Mouse (Mus musculus) embryonic facial prominence, embryonic 12.5 days (tissue): ENCODE measurements at regions not wholly inside any gene's neighbourhood (a gene's known extent, or its start where the extent isn't known, plus 50 kb on each side); places are given as distances from the start of the nearest gene placed in this dataset.

ENCODE experiments used
- ATAC-seq: fragments of 200-750 bp; cut with Nextera tagmentation; 2 replicates; pipeline ENCODE4 v1.8.0; 2017; ENCODE audit not compliant: insufficient number of reproducible peaks, insufficient read depth, low FRiP score, low TSS enrichment
- H3K27ac ChIP-seq: fragments of 300-500 bp; sonication (generic); 2 replicates; pipeline ENCODE4 v1.5.1; 2016; ENCODE audit warnings: mild to moderate bottlenecking
- H3K27me3 ChIP-seq: fragments of 300-500 bp; sonication (generic); 2 replicates; pipeline ENCODE4 v1.6.1; 2016; ENCODE audit warnings: mild to moderate bottlenecking, moderate library complexity
- H3K36me3 ChIP-seq: fragments of 300-500 bp; sonication (generic); 2 replicates; pipeline ENCODE4 v1.6.1; 2016; ENCODE audit warnings: mild to moderate bottlenecking
- H3K4me1 ChIP-seq: fragments of 300-500 bp; sonication (generic); 2 replicates; pipeline ENCODE4 v1.6.1; 2016
- H3K4me2 ChIP-seq: fragments of 300-500 bp; sonication (generic); replicated peaks from 2 replicates; pipeline ENCODE4 v1.6.1; 2016; ENCODE audit warnings: mild to moderate bottlenecking, moderate library complexity
- H3K4me3 ChIP-seq: fragments of 300-500 bp; sonication (generic); 2 replicates; pipeline ENCODE4 v1.5.1; 2016; ENCODE audit warnings: mild to moderate bottlenecking
- H3K9ac ChIP-seq: fragments of 300-500 bp; sonication (generic); 2 replicates; pipeline ENCODE4 v1.6.1; 2016; ENCODE audit warnings: mild to moderate bottlenecking, moderate library complexity
- H3K9me3 ChIP-seq: fragments of 300-500 bp; sonication (generic); 2 replicates; pipeline ENCODE4 v1.6.1; 2016; ENCODE audit warnings: mild to moderate bottlenecking, moderate library complexity
- WGBS: fragments of 180-500 bp; shearing (Covaris S2); methylation state at CpG from one replicate; pipeline ENCODE4 v1.1.7; 2016; 5-methylcytosine and 5-hydroxymethylcytosine counted together

GRCm38 (mm10) chr4:87386271-87386670 is 156.0 kb upstream of the Slc24a2 start:
- Histone ChIP-seq H3K4me1 (peaks cover 10% of the 10 kb centered on the region; the same call in 1 of the 2 replicates), H3K9me3 (no peaks in the 10 kb centered on the region), H3K4me3 (no peak overlapping the region), H3K27ac (no peak overlapping the region), H3K27me3 (no peaks in the 10 kb centered on the region), H3K9ac (no peak overlapping the region), H3K4me2 (no peak overlapping the region), H3K36me3 (no peaks in the 10 kb centered on the region)
- WGBS, result 74% methylated on average over 9 of the region's 9 CpGs
- no peak for ATAC-seq

GRCm38 (mm10) chr4:87385221-87385739 is 155.0 kb upstream of the Slc24a2 start:
- Histone ChIP-seq H3K4me2 (no peak overlapping the region), H3K4me1 (peaks cover 10% of the 10 kb centered on the region; the same call in 1 of the 2 replicates), H3K4me3 (no peak overlapping the region), H3K36me3 (no peaks in the 10 kb centered on the region), H3K9me3 (no peaks in the 10 kb centered on the region), H3K27ac (no peak overlapping the region), H3K9ac (no peak overlapping the region), H3K27me3 (no peaks in the 10 kb centered on the region)
- WGBS, result 52% methylated on average over 7 of the region's 7 CpGs
- ATAC-seq, result no peak

GRCm38 (mm10) chr4:87384469-87385044 is 154.3 kb upstream of the Slc24a2 start:
- peaks cover 17% of the 10 kb centered on the region for H3K4me1 ChIP-seq
- WGBS, result 69% methylated on average over 6 of the region's 6 CpGs
- no peak overlapping the region for H3K4me2 ChIP-seq
- no peaks in the 10 kb centered on the region for H3K27me3 ChIP-seq
- no peaks in the 10 kb centered on the region for H3K9me3 ChIP-seq
- no peaks in the 10 kb centered on the region for H3K36me3 ChIP-seq
- ATAC-seq, result no peak
- H3K4me3 ChIP-seq, result no peak overlapping the region
- H3K9ac ChIP-seq, result no peak overlapping the region
- H3K27ac ChIP-seq, result no peak overlapping the region

GRCm38 (mm10) chr4:87380716-87381115 is 150.4 kb upstream of the Slc24a2 start:
- 76% methylated on average over 5 of the region's 5 CpGs for WGBS
- ATAC-seq, result no peak

GRCm38 (mm10) chr4:87379516-87380173 is 149.4 kb upstream of the Slc24a2 start:
- H3K27ac ChIP-seq, result no peak overlapping the region
- H3K4me1 ChIP-seq, result peaks cover 16% of the 10 kb centered on the region
- no peaks in the 10 kb centered on the region for H3K9me3 ChIP-seq
- no peak for ATAC-seq
- no peak overlapping the region for H3K4me2 ChIP-seq
- H3K36me3 ChIP-seq, result no peaks in the 10 kb centered on the region
- no peaks in the 10 kb centered on the region for H3K27me3 ChIP-seq
- no peak overlapping the region for H3K9ac ChIP-seq
- H3K4me3 ChIP-seq, result no peak overlapping the region
- WGBS, result 46% methylated on average over 4 of the region's 4 CpGs

More at GRCm38 (mm10) chr4:87380716-87381115, 150.4 kb upstream of the Slc24a2 start:
- H3K9me3 ChIP-seq, result no peaks in the 10 kb centered on the region
- H3K4me3 ChIP-seq, result no peak overlapping the region
- H3K4me2 ChIP-seq, result no peak overlapping the region
- no peaks in the 10 kb centered on the region for H3K36me3 ChIP-seq
- no peak overlapping the region for H3K27ac ChIP-seq
- H3K9ac ChIP-seq, result no peak overlapping the region
- peaks cover 25% of the 10 kb centered on the region for H3K4me1 ChIP-seq
- H3K27me3 ChIP-seq, result no peaks in the 10 kb centered on the region

GRCm38 (mm10) chr4:87371960-87372359 is 141.7 kb upstream of the Slc24a2 start:
- no peak overlapping the region for H3K9ac ChIP-seq

GRCm38 (mm10) chr4:87369626-87370234 is 139.5 kb upstream of the Slc24a2 start:
- Histone ChIP-seq H3K4me3 (no peak overlapping the region; the same call in 1 of the 2 replicates), H3K4me2 (peak overlapping the region; percentile 65), H3K27ac (peak overlapping the region; percentile 51; the same call in 1 of the 2 replicates), H3K9ac (peak overlapping the region; percentile 16; the same call in 1 of the 2 replicates), H3K36me3 (no peaks in the 10 kb centered on the region), H3K9me3 (no peaks in the 10 kb centered on the region), H3K4me1 (peaks cover 37% of the 10 kb centered on the region), H3K27me3 (no peaks in the 10 kb centered on the region)
- 8% methylated on average over 14 of the region's 14 CpGs for WGBS
- peak; percentile 73 for ATAC-seq

More at GRCm38 (mm10) chr4:87371960-87372359, 141.7 kb upstream of the Slc24a2 start:
- no peaks in the 10 kb centered on the region for H3K36me3 ChIP-seq
- no peak overlapping the region for H3K4me3 ChIP-seq
- no peak for ATAC-seq
- H3K4me1 ChIP-seq, result peaks cover 37% of the 10 kb centered on the region
- no peaks in the 10 kb centered on the region for H3K27me3 ChIP-seq
- no peak overlapping the region for H3K4me2 ChIP-seq
- WGBS, result 29% methylated on average over 7 of the region's 7 CpGs
- H3K27ac ChIP-seq, result no peak overlapping the region
- no peaks in the 10 kb centered on the region for H3K9me3 ChIP-seq

GRCm38 (mm10) chr4:87368413-87369160 is 138.3 kb upstream of the Slc24a2 start:
- no peaks in the 10 kb centered on the region for H3K36me3 ChIP-seq
- H3K27me3 ChIP-seq, result no peaks in the 10 kb centered on the region
- H3K27ac ChIP-seq, result peak overlapping the region; percentile 84
- WGBS, result 5% methylated on average over 20 of the region's 20 CpGs
- H3K9ac ChIP-seq, result peak overlapping the region; percentile 55
- H3K9me3 ChIP-seq, result no peaks in the 10 kb centered on the region
- peak overlapping the region; percentile 40 for H3K4me3 ChIP-seq
- peaks cover 37% of the 10 kb centered on the region for H3K4me1 ChIP-seq
- peak overlapping the region; percentile 65 for H3K4me2 ChIP-seq
- ATAC-seq, result peak; percentile 82

GRCm38 (mm10) chr4:87367732-87368412 is 137.6 kb upstream of the Slc24a2 start:
- whole genome bisulfite sequencing, result 5% methylated on average over 19 of the region's 19 CpGs
- Histone ChIP-seq H3K9ac (peak overlapping the region; percentile 55), H3K36me3 (no peaks in the 10 kb centered on the region), H3K27me3 (no peaks in the 10 kb centered on the region), H3K4me2 (peak overlapping the region; percentile 65), H3K4me3 (peak overlapping the region; percentile 40), H3K4me1 (peaks cover 32% of the 10 kb centered on the region), H3K27ac (peak overlapping the region; percentile 84), H3K9me3 (no peaks in the 10 kb centered on the region)
- peak; percentile 81 for ATAC-seq

- H3K27ac ChIP-seq, result no peak overlapping the region
- no peaks in the 10 kb centered on the region for H3K9me3 ChIP-seq
- no peaks in the 10 kb centered on the region for H3K36me3 ChIP-seq
- no peaks in the 10 kb centered on the region for H3K4me1 ChIP-seq
- ATAC-seq, result 0 out of 2 replicates have a peak, but pooled peaks have one; percentile 52
- no peak overlapping the region for H3K4me3 ChIP-seq
- no peak overlapping the region for H3K9ac ChIP-seq
- no peak overlapping the region for H3K4me2 ChIP-seq
- H3K27me3 ChIP-seq, result no peaks in the 10 kb centered on the region
- WGBS, result 17% methylated on average over 6 of the region's 6 CpGs
These were observed 131.9 kb upstream of the Slc24a2 start for GRCm38 (mm10) chr4:87362201-87362600.

- H3K27ac ChIP-seq, result no peak overlapping the region
- WGBS, result 47% methylated on average over 9 of the region's 9 CpGs
- no peak overlapping the region for H3K4me2 ChIP-seq
These were observed 129.2 kb upstream of the Slc24a2 start for GRCm38 (mm10) chr4:87359483-87359882.

More at GRCm38 (mm10) chr4:87359483-87359882, 129.2 kb upstream of the Slc24a2 start:
- no peaks in the 10 kb centered on the region for H3K9me3 ChIP-seq
- no peak overlapping the region for H3K9ac ChIP-seq
- H3K27me3 ChIP-seq, result no peaks in the 10 kb centered on the region
- no peaks in the 10 kb centered on the region for H3K36me3 ChIP-seq
- ATAC-seq, result 0 out of 2 replicates have a peak, but pooled peaks have one; percentile 35
- no peak overlapping the region for H3K4me3 ChIP-seq
- no peaks in the 10 kb centered on the region for H3K4me1 ChIP-seq
